Mouse (Mus musculus) layer of hippocampus, postnatal 10 days (tissue): ENCODE data around the gene Ttc21a. TPM values are rescaled to one million over a fixed set of nuclear protein-coding genes. Genes with fewer than 3 reads are reported as not detected.

Experiments
- total RNA-seq, 2 experiments: library from RNA; stranded (reverse); gene quantifications; 2 replicates each; pipeline ENCODE4 v1.2.3; 2021

The Ttc21a gene
- total RNA-seq, 2 experiments from 2014 or later = 1.3 to 2.9 TPM

Other genes starting within 250 kb of the Ttc21a start
- gene Scn10a, start 218.3 kb upstream of the Ttc21a start, total RNA-seq = not detected
- gene Scn11a, start 112.2 kb upstream of the Ttc21a start, total RNA-seq = under 1 TPM; 0.18 to 0.25 TPM
- gene Wdr48, start 42.7 kb upstream of the Ttc21a start, total RNA-seq = 10 to 100 TPM; 61.7 to 66.8 TPM
- 10 to 100 TPM; 28.9 to 31.2 TPM for gene Gorasp1, start within 50 bp of the Ttc21a start, total RNA-seq
- 10 to 100 TPM in 1 of 2 experiments, 1 to 10 TPM in 1; 9.9 to 10.4 TPM for gene Csrnp1, start 47.1 kb downstream of the Ttc21a start, total RNA-seq
- gene Xirp1, start 86.0 kb downstream of the Ttc21a start, total RNA-seq = under 1 TPM; 0.07 to 0.09 TPM
- 10 to 100 TPM; 28.3 to 31.6 TPM for gene Cx3cr1, start 132.3 kb downstream of the Ttc21a start, total RNA-seq
- gene Ccr8, start 154.5 kb downstream of the Ttc21a start, total RNA-seq = not detected
- 10 to 100 TPM; 23.6 to 26.7 TPM for gene Slc25a38, start 172.8 kb downstream of the Ttc21a start, total RNA-seq
- 100 to 1,000 TPM; 728 to 842 TPM for gene Rpsa, start 190.1 kb downstream of the Ttc21a start, total RNA-seq
- gene Mobp, start 212.1 kb downstream of the Ttc21a start, total RNA-seq = 10 to 100 TPM; 16.2 to 17.0 TPM